Mouse (Mus musculus) midbrain, embryonic 14.5 days (tissue): ENCODE measurements around the gene 3830406C13Rik. TPM values are rescaled to one million over a fixed set of nuclear protein-coding genes. Genes with fewer than 3 reads are reported as not detected.

Experiments used
- ATAC-seq: fragments of 200-750 bp; cut with Nextera tagmentation; 2 replicates; pipeline ENCODE4 v1.8.0; 2017; ENCODE audit warnings: moderate number of reproducible peaks, moderate library complexity; ENCODE audit not compliant: low FRiP score, low TSS enrichment
- DNase-seq: peaks from one replicate; pipeline ENCODE4 v3.0.0-alpha.2; 2015
- H3K27ac ChIP-seq: fragments of 300-500 bp; sonication (generic); replicated peaks from 2 replicates; pipeline ENCODE4 v1.5.1; 2014; ENCODE audit warnings: mild to moderate bottlenecking, low read depth, low read length, moderate library complexity
- H3K27me3 ChIP-seq: fragments of 300-500 bp; sonication (generic); 2 replicates; pipeline ENCODE4 v1.6.1; 2014; ENCODE audit warnings: low read length, control low read depth, mixed read lengths; ENCODE audit not compliant: control insufficient read depth, insufficient read depth
- H3K36me3 ChIP-seq: fragments of 300-500 bp; sonication (generic); 2 replicates; pipeline ENCODE4 v1.6.1; 2014; ENCODE audit warnings: low read length, control low read depth; ENCODE audit not compliant: control insufficient read depth, insufficient read depth
- H3K4me1 ChIP-seq: fragments of 300-500 bp; sonication (generic); 2 replicates; pipeline ENCODE4 v1.6.1; 2014; ENCODE audit warnings: mild to moderate bottlenecking, antibody characterized with exemption, low read length, control low read depth; ENCODE audit not compliant: control insufficient read depth, insufficient read depth
- H3K4me2 ChIP-seq: fragments of 300-500 bp; sonication (generic); 2 replicates; pipeline ENCODE4 v1.6.1; 2014; ENCODE audit warnings: mild to moderate bottlenecking, low read length, moderate library complexity
- H3K4me3 ChIP-seq: fragments of 300-500 bp; sonication (generic); replicated peaks from 2 replicates; pipeline ENCODE4 v1.5.1; 2014; ENCODE audit warnings: low read depth, low read length
- H3K9ac ChIP-seq: fragments of 300-500 bp; sonication (generic); replicated peaks from 2 replicates; pipeline ENCODE4 v1.6.1; 2014; ENCODE audit warnings: mild to moderate bottlenecking, low read length, moderate library complexity
- H3K9me3 ChIP-seq: fragments of 300-500 bp; sonication (generic); 2 replicates; pipeline ENCODE4 v1.6.1; 2016; ENCODE audit warnings: low read length, control low read depth, mixed read lengths; ENCODE audit not compliant: control insufficient read depth
- WGBS: fragments of 180-500 bp; shearing (Covaris S2); extraction: QIAGEN DNeasy Blood & Tissue Kit; methylation state at CpG from one replicate; pipeline ENCODE4 v1.1.7; 2014; 5-methylcytosine and 5-hydroxymethylcytosine counted together
- polyA plus RNA-seq: library from polyadenylated mRNA; unstranded; fragments of >200 nt; fragmentation: Nextera tagmentation; extraction: Ambion mirVana; gene quantifications from 2 replicates; pipeline ENCODE4 v1.2.1, GENCODE M21; 2014

The 3830406C13Rik gene
- polyA plus RNA-seq, 1 experiment from 2014 or later: 32.7 TPM

GRCm38 (mm10) chr14:12346011-12346864 is 62.3 kb downstream of the 3830406C13Rik start:
- no peaks in the 10 kb centered on the region for H3K9me3 ChIP-seq
- H3K4me2 ChIP-seq: peak overlapping the region; percentile 22; the same call in 1 of the 2 replicates
- ATAC-seq (no peak), DNase-seq (peak; percentile 41)
- H3K27ac ChIP-seq: no peak overlapping the region
- H3K4me1 ChIP-seq: 0 out of 2 replicates have a peak, but pooled peaks cover 4% of the 10 kb centered on the region
- peaks cover 98% of the 10 kb centered on the region for H3K27me3 ChIP-seq
- under 1% methylated on average over 50 of the region's 50 CpGs for WGBS
- H3K36me3 ChIP-seq: no peaks in the 10 kb centered on the region
- 0 out of 2 replicates have a peak overlapping the region, but pooled peaks have one; percentile 10 for H3K4me3 ChIP-seq
- no peak overlapping the region for H3K9ac ChIP-seq

- no peaks in the 10 kb centered on the region for H3K9me3 ChIP-seq
- DNase-seq (peak; percentile 49), ATAC-seq (no peak)
- no peak overlapping the region for H3K9ac ChIP-seq
- H3K4me3 ChIP-seq: no peak overlapping the region
- H3K27me3 ChIP-seq: peaks cover 98% of the 10 kb centered on the region
- no peak overlapping the region for H3K4me2 ChIP-seq
- 0 out of 2 replicates have a peak, but pooled peaks cover 4% of the 10 kb centered on the region for H3K4me1 ChIP-seq
- no peak overlapping the region for H3K27ac ChIP-seq
- H3K36me3 ChIP-seq: no peaks in the 10 kb centered on the region
- under 1% methylated on average over 26 of the region's 26 CpGs for WGBS
Observed at GRCm38 (mm10) chr14:12346865-12347600, 63.1 kb downstream of the 3830406C13Rik start.

GRCm38 (mm10) chr14:12348089-12348488 is 64.1 kb downstream of the 3830406C13Rik start, which contains the start of gene Fezf2:
Gene Fezf2 (minus strand): TSS chr14:12348189.
- WGBS: 6% methylated on average over 2 of the region's 2 CpGs
- no peak within 1 kb of the TSS for H3K9ac ChIP-seq
- no peak within 1 kb of the TSS for H3K27ac ChIP-seq
- no peak within 1 kb of the TSS for H3K4me3 ChIP-seq
- no peak within 1 kb of the TSS for H3K4me2 ChIP-seq
- H3K27me3 ChIP-seq: peaks cover 98% of the 10 kb centered on the region
- H3K9me3 ChIP-seq: no peaks in the 10 kb centered on the region
- no peaks in the 10 kb centered on the region for H3K36me3 ChIP-seq
- H3K4me1 ChIP-seq: 0 out of 2 replicates have a peak, but pooled peaks cover 4% of the 10 kb centered on the region
- no peak for DNase-seq
- ATAC-seq: no peak

GRCm38 (mm10) chr14:12349334-12350090 is 65.5 kb downstream of the 3830406C13Rik start:
- ATAC-seq: no peak
- Histone ChIP-seq H3K36me3 (no peaks in the 10 kb centered on the region), H3K27ac (no peak overlapping the region), H3K27me3 (peaks cover 99% of the 10 kb centered on the region), H3K4me2 (no peak overlapping the region), H3K4me1 (0 out of 2 replicates have a peak, but pooled peaks cover 4% of the 10 kb centered on the region), H3K9ac (no peak overlapping the region), H3K4me3 (no peak overlapping the region), H3K9me3 (no peaks in the 10 kb centered on the region)
- 5% methylated on average over 15 of the region's 15 CpGs for WGBS
- peak; percentile 40 for DNase-seq

GRCm38 (mm10) chr14:12350271-12350916 is 66.4 kb downstream of the 3830406C13Rik start:
- no peak overlapping the region for H3K27ac ChIP-seq
- ATAC-seq (no peak), DNase-seq (peak; percentile 37)
- H3K9me3 ChIP-seq: no peaks in the 10 kb centered on the region
- H3K4me1 ChIP-seq: no peaks in the 10 kb centered on the region
- H3K9ac ChIP-seq: no peak overlapping the region
- no peak overlapping the region for H3K4me3 ChIP-seq
- no peak overlapping the region for H3K4me2 ChIP-seq
- H3K27me3 ChIP-seq: peaks cover 96% of the 10 kb centered on the region
- WGBS: 5% methylated on average over 16 of the region's 16 CpGs
- no peaks in the 10 kb centered on the region for H3K36me3 ChIP-seq

Other genes starting within 250 kb of the 3830406C13Rik start
- gene Gm49355, start 197 bp upstream of the 3830406C13Rik start, polyA plus RNA-seq: 0.08 TPM in 1 of 2 replicates, not detected in the other
- 0.09 TPM in 1 of 2 replicates, not detected in the other for gene Fezf2, start 64.0 kb downstream of the 3830406C13Rik start, polyA plus RNA-seq